Mouse (Mus musculus) cerebellum, postnatal 14 days (tissue): Measurements from ENCODE around the gene Ilkap.

Source experiments
- DNase-seq, 2 experiments: peaks; one replicate each; pipeline ENCODE4 v3.0.0; 2021; ENCODE audit warnings: mixed read lengths in 2 of 2

Gene Ilkap

DNA sequence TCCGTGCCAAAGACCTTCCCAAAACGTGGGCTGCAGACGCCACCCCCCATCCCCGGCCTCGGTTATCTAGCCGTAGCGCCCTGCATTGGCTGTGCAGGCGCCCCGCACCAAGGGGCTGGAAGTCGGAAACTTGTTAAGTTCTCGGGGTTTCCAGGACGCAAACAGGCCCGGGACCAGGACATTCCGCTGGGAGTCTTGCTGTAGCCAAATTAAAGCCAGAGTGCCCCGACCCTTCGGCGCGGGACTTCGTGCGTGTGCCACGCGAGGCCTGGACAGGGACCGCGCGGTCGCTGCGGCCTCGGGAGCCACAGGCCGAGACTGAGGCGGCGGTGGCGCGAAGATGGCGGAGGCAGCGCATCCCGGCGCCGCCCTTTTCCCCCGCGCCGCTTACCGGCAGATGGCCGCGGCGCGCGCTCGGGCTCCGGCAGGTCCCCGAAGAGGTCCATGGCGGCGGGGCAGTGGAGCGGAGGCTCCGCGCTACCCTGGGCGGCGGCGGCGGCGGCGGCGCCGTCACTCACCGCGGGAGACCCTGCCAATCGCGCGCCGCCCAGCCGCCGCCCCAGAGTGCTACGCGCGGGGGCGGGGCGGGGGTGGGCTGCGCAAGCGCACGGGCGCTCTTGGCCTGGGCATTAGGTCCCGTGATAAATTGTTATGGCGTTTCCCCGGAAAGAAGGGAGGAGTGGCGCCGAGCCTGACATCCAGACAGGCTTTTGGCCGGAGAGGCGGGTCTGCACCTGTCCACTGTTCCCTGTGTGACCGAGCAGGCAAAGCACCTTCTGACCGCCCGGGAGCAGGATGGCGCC, at the start of gene Ilkap:
Gene Ilkap (minus strand): TSS at position 556 of the 803 bp plus-strand sequence.
- DNase-seq: peak; percentile 87 to 89

DNA sequence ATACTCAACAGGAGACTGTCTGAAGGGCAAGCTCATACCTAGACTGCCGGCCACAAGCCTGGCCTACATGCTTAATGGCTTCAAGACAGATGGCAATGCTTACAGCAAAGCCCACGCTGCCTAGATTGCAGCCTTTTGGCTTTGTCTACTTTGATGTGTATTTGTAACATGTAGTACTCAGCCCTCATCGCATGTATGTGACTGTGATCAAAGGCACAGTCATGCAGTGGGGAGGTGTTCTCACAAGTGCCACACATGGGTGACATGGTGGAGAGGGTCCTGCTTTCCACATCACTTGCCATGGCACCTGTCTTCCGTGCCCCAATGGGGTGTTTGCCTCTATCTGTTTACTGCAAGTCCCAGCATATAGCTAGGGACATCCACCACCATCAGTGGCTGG, 47.9 kb upstream of the Ilkap start:
- no peak for DNase-seq

DNA sequence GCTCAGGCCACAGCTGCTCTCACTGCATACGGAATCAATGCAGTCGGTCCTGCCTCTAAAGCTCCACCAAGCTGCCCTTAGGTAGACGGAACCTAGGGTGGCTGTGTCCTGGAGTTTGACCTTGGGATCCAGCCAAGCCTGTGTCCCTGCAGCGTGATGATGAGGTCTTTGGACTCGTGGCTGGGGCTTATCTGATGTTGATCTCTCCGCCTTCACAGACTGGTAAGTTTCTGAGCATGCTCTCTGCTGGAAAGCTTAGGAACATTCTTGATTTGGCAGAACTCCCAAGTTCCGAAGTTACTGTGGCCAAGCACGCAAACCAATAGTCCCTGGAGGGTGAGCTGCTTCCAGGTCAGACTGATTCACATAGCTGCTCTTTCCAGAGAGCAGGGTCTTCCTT, 47.4 kb upstream of the Ilkap start:
- peak in 1 of 2 experiments; percentile 28 for DNase-seq

DNA sequence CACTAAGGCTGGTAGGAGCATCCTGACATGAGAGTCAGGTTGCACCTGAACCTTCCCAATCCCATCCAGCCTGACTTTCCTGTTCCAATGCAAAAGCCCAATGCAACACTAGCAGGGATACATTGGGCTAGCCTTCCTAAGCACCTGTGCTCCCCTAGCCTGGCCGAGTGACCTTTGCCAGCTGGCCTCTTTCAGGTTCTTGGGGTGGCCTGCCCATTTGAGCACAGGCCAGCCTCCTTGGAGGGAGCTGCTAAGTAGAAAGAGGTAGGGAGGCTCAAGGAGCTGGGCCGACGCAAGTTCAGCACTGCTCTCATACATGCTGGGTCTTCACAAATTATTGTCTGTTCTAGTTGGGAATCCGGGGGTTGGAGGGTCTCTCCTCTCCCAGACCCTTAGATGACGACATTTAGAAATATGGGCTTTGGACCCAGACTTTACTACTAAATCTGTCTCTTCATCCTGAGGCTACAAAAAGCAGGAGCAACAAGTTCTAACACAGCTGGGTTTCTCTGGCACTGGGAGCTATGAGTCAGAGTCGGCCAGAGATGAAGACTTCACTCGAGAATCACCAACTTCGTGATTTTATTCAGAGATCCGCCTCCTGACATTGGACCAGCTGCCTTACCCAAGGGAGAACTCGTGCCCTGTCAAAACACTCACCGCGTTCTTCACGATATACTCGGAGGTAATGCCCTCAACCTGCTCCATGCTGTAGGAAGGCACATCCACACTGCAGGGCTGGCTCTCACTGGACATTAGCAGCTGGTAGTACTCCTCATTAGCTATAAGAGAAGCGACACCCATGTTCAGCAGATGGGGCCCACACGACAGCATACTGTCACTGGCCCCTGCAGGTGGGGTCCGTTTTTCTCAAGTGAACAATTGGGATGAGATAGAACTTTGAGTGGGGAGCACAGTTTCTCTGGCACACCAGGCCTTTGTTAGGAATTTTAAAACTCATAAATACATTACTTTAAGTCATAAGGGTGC, 46.5 kb upstream of the Ilkap start:
- no peak for DNase-seq

DNA sequence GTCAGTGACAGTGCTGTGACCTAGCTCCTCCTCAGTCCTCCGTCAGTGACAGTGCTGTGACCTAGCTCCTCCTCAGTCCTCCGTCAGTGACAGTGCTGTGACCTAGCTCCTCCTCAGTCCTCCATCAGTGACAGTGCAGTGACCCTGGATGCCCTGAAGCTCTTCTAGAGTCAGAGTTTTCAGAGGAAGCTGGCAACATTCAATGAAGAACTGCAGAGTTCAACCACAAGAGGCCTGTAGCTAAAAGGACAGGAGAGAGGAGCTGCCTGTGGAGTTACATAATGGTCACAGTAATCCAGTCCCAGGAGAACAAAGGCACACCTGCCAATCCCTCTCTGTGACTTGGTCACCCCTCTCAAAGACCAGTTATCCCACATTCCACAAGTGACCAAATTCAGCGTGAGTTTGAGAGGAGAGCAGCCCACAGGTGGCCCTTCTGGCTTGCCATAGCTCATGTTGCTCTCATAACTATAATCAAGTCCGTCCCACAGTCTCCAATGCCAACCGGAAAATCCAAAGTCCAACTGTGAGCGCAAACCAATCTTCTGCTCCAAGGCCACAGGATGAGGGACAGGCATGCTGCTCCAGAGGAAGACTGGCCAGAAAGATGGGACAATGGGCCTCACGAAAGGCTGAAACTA, 43.9 kb upstream of the Ilkap start:
- no peak for DNase-seq

DNA sequence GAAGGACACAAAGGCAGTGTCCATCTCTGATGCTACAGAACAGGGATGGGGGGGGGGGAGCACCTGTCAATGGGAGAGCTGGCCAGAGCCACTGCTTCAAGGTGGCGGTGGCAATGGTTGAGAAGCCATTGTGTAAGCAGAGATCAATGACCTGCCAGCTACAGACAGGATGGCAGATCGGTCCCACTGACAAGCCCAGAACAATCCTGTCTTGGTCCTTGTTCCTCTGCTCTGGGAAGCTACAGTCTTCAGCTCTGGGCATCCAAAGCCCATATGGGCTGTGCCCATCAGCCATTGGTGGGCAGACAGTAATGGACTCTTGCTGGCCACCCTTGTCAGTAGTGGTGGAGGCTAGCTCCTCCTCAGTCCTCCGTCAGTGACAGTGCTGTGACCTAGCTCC, 43.2 kb upstream of the Ilkap start:
- DNase-seq: no peak

DNA sequence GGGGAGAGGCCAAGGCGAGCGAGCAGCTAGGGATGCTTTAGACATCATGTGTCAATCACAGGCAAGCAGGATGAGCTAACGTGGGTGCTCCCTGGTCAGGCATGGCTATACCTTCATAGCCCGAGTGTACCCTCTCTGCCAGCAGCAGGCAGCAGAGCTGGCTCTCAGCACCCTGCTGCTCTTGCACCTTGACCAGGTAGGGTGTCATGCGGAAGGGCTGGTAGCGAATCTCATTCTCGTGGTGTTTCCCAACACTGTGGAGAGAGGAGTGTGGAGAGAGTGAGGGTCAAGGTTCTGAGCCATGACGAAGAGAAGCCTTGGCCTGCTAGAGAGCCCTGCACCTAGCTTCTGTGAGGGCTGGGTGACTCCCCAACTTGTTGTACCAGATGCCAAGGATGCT, 41.2 kb upstream of the Ilkap start:
- DNase-seq: no peak

DNA sequence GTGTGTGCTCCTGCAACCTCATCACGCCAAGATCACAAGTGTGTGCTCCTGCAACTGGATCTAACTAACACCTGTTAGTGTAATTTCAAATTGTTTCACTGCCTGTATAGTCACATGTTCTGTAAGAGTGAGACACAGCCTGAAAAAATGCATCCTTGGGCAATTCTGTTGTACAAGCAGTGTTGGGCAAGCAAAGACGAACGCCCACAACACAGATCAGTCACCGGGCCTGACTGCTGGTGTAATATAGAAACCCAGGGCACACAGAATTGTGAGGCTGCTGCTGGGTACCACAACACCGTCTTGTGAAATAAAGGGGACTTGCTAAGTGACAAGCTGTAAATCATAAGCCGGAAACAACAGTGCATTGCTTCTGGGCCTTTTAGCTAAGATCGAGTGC, 39.0 kb upstream of the Ilkap start:
- DNase-seq: no peak

DNA sequence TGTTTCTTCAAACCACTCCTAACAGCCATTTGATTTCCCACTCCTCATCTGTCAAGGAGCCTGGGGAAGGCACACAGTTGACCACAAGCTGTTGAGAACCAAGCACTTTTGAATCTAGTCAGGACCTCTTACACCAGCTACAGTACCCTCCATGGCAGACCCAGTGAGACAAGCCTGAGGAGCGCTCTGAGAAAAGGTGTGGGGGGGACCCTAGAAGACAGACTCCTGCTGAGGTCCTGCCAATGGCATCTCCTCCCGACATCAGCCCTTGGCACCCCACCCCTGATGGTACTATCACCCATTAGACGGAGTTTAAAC, 38.4 kb upstream of the Ilkap start:
- DNase-seq: no peak

DNA sequence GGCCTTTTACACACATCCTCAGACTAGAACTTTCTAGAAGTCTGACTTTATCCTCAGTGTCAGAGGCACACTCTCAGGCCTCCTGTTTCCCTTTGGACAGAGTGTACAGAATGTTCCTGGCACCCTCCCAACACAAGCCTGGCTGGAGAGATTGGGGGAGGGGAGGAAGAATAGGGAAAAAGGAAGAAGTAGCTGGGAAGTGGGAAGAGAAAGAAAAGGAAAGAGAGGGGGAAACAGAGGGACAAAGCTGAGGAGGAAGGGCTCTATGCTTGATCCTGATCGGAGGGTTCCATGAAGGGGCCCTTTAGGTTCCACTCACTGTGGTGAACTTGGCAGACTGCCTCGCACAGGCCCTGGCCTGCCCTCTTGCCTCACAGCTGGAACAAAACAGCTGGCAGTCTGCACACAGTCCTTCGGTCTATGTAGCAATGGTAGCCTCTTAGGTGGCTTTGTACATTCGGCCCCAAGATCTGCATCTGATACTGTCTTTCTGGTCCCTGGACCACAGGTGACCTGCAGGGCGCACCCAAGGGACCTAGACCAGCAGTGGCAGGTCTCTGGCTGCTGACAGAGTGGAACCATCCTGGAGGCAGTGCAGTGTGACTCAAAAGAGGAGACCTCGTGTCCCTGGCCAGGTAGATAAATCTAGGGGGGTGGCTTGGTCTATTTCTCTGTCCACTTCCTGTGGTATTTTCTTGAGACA, 37.9 kb upstream of the Ilkap start:
- peak; percentile 61 to 75 for DNase-seq

DNA sequence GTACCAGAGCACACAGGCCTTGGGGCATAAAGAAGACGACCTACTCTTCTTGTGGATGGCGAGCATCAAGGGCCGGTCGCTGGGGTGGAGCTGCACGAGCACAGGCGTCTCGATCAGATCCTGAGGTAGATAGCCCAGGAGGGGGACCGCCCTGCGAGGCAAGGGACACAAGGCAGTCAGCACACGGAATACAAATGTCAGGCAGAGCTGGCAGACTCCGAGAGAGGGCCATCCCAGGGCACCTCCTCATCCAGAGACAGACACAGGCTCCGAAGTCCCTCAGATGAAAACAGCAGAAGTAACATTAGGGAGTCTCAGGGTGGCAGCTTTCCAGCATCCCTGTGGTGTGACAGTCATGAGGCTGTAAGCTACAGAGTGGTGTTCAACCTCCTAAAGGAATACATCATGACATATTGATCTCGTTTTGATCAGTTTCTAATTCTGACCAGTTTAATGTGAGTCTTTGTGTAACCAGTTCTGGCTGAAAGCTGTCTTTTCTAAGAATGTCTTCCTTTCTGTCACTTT, 37.1 kb upstream of the Ilkap start:
- DNase-seq: peak; percentile 29 to 60

DNA sequence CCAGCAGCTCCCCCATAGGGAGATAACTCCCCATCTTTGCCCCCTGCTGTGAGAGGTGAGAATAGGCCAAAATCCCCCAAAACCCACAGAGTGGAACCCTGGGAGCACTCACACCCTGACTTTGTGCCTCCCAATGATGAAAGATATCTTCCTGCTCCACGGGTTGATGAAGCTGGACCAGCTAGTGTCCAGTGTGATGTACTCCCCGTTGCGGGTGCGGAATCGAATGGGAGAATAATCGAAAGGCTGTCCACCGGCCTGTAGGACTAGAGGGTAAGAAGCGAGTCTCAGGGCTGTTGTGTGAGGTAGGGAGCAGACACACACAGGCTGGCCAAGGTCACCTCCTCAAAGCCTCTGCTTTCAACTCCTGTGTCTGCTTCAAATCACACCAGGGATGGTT, 36.3 kb upstream of the Ilkap start:
- no peak for DNase-seq

DNA sequence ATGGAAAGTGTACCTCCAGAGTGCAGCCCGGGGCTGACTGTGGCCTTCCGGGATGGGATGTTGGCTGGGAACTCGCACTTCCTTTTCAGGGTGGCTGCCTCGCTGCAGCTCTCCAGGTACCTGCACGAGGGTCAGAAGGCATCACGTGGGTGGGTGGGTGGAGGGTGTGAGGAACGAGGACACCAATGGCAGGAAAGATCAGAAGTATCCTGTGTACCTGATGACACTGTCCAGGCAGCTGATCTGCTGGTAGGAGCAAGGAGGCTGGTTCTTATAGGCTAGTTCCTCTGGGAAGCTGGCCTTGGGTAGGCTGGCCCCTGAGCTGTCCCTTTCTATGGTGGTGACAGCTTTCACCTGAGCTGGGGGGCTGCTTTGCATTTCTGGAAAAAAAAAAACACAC, 32.1 kb upstream of the Ilkap start:
- DNase-seq: no peak

DNA sequence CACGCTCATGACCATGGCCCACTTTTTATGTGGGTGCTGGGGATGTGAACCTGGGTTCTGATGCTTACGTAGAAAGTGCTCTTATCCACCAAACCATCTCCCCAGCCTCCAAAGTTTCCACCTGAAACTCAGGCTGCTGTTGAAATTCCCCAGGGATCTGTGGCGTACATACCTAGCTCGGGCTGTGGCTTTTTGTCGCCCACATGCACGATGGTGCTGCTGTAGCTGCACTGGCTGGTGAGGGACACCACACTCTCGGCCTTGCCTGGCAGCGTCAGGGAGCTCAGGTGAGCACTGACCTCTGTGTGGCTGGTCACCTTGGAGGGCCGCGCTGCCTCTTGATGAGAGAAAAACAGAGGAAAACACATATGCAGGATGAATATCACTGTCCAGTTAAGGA, 30.6 kb upstream of the Ilkap start:
- no peak for DNase-seq

DNA sequence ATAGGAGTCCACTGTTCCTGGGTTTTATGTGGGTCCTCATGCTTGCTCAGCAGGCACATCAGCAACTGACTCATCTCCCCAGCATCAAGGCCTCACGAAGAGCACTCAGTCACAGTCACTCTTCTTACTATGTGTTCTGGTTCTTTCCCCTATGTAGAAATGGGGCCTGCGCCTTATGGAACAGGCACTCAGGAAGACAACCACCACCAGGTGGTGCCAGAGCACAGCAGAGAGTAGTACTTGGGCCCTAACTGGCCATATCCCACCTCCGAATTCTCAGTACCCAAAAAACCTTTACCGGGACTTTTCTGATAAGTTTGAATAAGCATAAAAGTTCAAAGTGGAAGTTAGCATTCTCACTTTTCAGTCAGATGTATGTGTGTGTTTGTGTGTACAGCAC, 30.0 kb upstream of the Ilkap start:
- peak; percentile 86 to 94 for DNase-seq

DNA sequence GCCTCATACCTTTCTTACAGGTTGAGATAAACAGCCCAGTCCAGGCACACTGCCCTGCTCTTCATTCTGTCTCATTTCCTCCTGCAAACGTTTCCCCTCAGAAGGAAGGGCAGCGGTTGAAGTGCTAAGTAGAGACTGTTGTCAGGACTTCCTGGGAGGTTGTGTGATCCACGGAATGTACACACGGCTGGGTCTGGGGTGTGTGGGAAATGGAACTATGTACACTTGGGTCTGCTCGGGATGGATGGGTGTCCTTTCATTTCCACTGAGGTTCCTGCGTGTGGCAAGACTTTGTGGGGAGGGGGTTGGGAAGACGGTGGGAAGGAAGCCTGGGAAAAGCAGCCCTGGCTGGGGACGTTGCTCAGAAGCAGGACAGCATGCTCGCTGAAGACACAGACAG, 27.8 kb upstream of the Ilkap start:
- no peak for DNase-seq

DNA sequence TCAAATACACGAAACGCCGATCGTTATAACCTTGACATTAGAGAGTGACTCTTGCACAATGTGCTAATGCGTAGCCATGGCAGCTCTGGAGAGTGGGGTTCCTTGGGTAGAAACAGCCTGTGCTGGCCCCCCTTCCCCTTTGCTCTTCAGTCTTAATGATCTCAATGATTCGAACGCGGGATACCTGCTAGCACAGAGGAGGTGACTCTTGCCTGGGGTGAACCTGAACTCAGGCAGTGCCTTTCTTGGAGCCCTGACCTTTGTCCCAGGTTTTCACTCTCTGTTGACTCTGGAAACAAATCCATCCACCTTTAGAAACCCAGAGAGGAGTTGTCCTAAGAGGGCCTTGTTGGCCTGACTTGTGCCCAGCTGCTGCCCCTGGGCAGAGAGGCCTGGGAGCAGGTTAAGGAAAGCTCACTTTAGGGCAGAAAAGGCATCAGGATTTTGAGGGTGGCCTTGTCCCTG, 22.0 kb upstream of the Ilkap start:
- DNase-seq: no peak

DNA sequence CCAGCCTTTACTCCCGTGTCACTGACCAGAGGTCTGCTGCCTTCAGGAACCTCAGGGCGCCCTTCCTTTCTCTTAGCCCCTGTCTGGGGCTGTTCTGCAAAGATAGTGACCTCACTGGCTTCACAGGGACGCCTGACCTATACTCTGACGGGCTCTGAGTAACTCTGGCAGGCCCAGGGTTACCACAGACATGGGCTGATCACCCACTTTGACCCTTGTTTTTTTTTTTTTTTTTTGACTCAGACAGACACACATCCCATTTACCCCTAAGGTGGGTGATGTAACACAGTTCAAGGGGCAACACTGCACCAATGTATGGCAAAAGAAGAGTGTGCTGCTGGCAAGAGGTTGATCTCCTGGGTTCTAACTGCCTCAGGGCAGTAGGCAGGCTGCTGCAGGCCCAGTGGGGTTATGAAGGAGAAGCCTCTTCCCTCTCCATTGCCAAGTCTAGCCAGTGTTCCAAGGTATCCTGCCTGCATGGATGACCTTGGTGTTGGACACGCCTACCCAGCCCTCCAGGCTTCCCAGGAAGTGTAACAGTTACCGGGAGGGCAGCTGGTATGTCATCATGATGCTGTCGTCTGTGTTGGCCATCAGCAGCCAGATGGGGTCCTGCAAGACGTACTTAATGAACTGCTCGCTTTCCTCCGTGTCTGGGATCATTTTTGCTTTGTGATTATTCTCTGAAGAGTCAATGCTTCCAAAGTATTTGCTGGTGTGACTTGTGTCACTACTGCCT, 21.4 kb upstream of the Ilkap start:
- DNase-seq: no peak

DNA sequence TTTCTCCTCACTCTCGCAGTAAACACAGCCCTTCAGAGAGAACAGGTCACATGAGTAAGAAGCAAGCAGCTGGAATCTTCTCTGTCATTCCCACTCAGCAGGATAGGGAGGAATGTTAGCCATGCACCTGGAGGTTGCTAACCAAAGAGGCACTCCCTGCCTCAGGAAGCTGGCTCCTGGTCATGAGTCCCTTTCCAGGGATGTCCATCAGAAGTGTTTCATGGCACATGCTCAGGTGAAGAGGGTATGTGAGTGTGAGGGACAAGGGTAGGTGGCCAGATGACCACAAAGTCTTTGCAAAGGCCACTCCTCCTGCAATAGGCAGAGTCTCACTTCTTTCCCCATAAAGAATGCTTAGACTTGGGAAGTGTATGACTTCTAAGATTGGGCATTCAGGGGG, 19.4 kb upstream of the Ilkap start:
- no peak for DNase-seq

DNA sequence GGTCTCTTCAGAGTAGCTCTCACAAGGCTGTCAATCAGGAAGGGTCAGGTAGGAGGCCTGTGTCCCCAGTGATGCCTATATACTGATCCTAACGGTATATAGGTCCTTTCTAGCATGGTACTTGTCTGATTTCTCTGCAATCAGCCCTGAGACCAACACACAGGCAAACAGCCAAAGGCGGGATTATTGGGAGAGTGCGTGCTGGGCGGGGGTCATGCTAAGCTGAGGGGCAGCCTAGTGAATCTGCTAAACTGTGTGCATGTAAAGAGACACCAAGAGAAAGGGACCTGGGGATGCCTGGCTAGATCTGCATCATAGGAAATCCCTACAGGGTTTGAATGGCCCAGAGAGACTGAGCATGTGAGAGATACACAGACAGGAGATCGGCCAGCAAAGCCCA, 16.7 kb upstream of the Ilkap start:
- peak; percentile 32 to 41 for DNase-seq

DNA sequence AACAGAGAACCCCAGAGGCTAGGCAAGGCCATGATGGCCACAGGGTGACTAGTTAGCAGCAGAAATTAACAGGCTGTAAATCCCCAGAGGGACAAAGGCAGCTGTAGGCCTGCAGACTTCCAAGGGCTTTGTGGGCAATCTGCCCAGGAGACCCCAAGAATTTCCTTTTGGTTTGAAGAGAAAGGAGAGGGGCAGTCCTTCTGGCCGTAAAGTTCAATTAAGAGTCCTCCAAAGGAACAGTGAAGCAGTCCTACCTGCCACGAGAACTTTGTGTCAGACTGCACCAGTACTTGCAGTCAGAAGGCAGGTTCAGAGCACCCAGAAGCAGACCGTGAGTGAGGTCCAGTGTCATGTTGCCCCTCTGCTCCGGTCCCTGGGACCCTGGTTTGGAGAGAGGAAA, 16.3 kb upstream of the Ilkap start:
- DNase-seq: peak; percentile 31 to 51
